13 mouse cellular contexts compared by ENCODE assay signal in genomic region chr5:107036475-107036874, GRCm38 (mm10).
"Had no signal": no experiment of that assay in that cellular context is flagged by ENCODE, and none has a peak within 500 bp of the region (broad histone marks: within the 10 kb centered on the region; RNA-seq: fewer than 3 reads in every experiment).

No protein-coding gene starts in this region.

- ATAC-seq: midbrain, embryonic 13.5 days had no signal

- H3K27me3 ChIP-seq: midbrain, embryonic 13.5 days; neural tube, embryonic 15.5 days had no signal

- DNase-seq: kidney, adult 18-20 months; kidney, postnatal 25 days; layer of hippocampus, adult 9-11 months; lung, embryonic 14.5 days; lung, postnatal 36 days; right cerebral cortex, postnatal 4 days; spleen, adult 18-20 months; thymus, adult 18-20 months; thymus, postnatal 14 days had no signal

- H3K27ac ChIP-seq: liver, embryonic 15.5 days; midbrain, embryonic 13.5 days; neural tube, embryonic 15.5 days had no signal

- H3K36me3 ChIP-seq: liver, embryonic 15.5 days; midbrain, embryonic 13.5 days; neural tube, embryonic 15.5 days had no signal

- H3K9me3 ChIP-seq: liver, embryonic 15.5 days; midbrain, embryonic 13.5 days had no signal

- H3K4me2 ChIP-seq: liver, embryonic 11.5 days; liver, embryonic 15.5 days; lung, embryonic 14.5 days; midbrain, embryonic 13.5 days; neural tube, embryonic 15.5 days had no signal

- H3K9ac ChIP-seq: liver, embryonic 15.5 days; lung, embryonic 14.5 days; midbrain, embryonic 13.5 days; neural tube, embryonic 15.5 days had no signal

- H3K4me1 ChIP-seq: midbrain, embryonic 13.5 days had no signal

- H3K4me3 ChIP-seq: liver, embryonic 15.5 days; midbrain, embryonic 13.5 days; neural tube, embryonic 15.5 days had no signal
